Mouse (Mus musculus): Measurements from ENCODE around the gene Grap2.
"Not testable (repeated sequence)": the region's sequence is repeated elsewhere in the genome, so short reads cannot be mapped to it uniquely, and the experiment has no call there.

The Grap2 gene

GRCm38 (mm10) chr15:80566696-80567095 lies 5.7 kb upstream of the Grap2 start:
- DNase-seq (ENCODE audit: low read depth): peak; percentile 62

- DNase-seq (ENCODE audit: low read depth): peak; percentile 65
Measured at GRCm38 (mm10) chr15:80567139-80567538, 5.3 kb upstream of the Grap2 start.

- DNase-seq (ENCODE audit: low read depth): no peak
Measured at GRCm38 (mm10) chr15:80567731-80568130, 4.7 kb upstream of the Grap2 start.

GRCm38 (mm10) chr15:80569205-80569604 lies 3.2 kb upstream of the Grap2 start:
- DNase-seq (ENCODE audit: low read depth): peak; percentile 44

GRCm38 (mm10) chr15:80570226-80570625 lies 2.2 kb upstream of the Grap2 start:
- DNase-seq (ENCODE audit: low read depth): no peak

- peak; percentile 75 for DNase-seq (ENCODE audit: low read depth)
Measured at GRCm38 (mm10) chr15:80571611-80572010, 783 bp upstream of the Grap2 start.

GRCm38 (mm10) chr15:80572811-80573520 lies 572 bp downstream of the Grap2 start:
- DNase-seq (ENCODE audit: low read depth): peak; percentile 56

- peak; percentile 49 for DNase-seq (ENCODE audit: low read depth)
Measured at GRCm38 (mm10) chr15:80574211-80575040, 2.0 kb downstream of the Grap2 start.

GRCm38 (mm10) chr15:80575817-80576370 lies 3.5 kb downstream of the Grap2 start:
- peak; percentile 52 for DNase-seq (ENCODE audit: low read depth)

- peak; percentile 59 for DNase-seq (ENCODE audit: low read depth)
Measured at GRCm38 (mm10) chr15:80576415-80576994, 4.1 kb downstream of the Grap2 start.

- DNase-seq (ENCODE audit: low read depth): peak; percentile 50
Measured at GRCm38 (mm10) chr15:80577166-80577960, 5.0 kb downstream of the Grap2 start.

- peak; percentile 42 for DNase-seq (ENCODE audit: low read depth)
Measured at GRCm38 (mm10) chr15:80579121-80579520, 6.7 kb downstream of the Grap2 start.

GRCm38 (mm10) chr15:80580585-80580984 lies 8.2 kb downstream of the Grap2 start:
- DNase-seq (ENCODE audit: low read depth): not testable (repeated sequence)

- DNase-seq (ENCODE audit: low read depth): peak; percentile 88
Measured at GRCm38 (mm10) chr15:80582581-80583495, 10.4 kb downstream of the Grap2 start.

GRCm38 (mm10) chr15:80586296-80586695 lies 13.9 kb downstream of the Grap2 start:
- no peak for DNase-seq (ENCODE audit: low read depth)

GRCm38 (mm10) chr15:80590641-80591040 lies 18.2 kb downstream of the Grap2 start:
- peak; percentile 85 for DNase-seq (ENCODE audit: low read depth)

GRCm38 (mm10) chr15:80592737-80593136 lies 20.3 kb downstream of the Grap2 start:
- DNase-seq (ENCODE audit: low read depth): peak; percentile 76

GRCm38 (mm10) chr15:80593877-80594276 lies 21.5 kb downstream of the Grap2 start:
- peak; percentile 70 for DNase-seq (ENCODE audit: low read depth)

- no peak for DNase-seq (ENCODE audit: low read depth)
Measured at GRCm38 (mm10) chr15:80598750-80599149, 26.4 kb downstream of the Grap2 start.

GRCm38 (mm10) chr15:80599213-80599750 lies 26.9 kb downstream of the Grap2 start:
- peak; percentile 80 for DNase-seq (ENCODE audit: low read depth)

Measured in induced T-regulatory cell, adult 2 months (primary cell).